Mouse (Mus musculus) large intestine, adult 2 months (tissue): ENCODE measurements around the gene Lbhd1. TPM values are rescaled to one million over a fixed set of nuclear protein-coding genes. Genes with fewer than 3 reads are reported as not detected.
A peak's percentile ranks its signal among the peaks of the same experiment; 100 is the strongest.

Source experiments
- DNase-seq: peaks from one replicate; pipeline ENCODE4 v3.0.0-alpha.2; 2012; ENCODE audit warnings: low read depth, low spot score
- WGBS: fragments of 180-500 bp; shearing (Covaris S2); methylation state at CpG from one replicate; pipeline ENCODE4 v1.1.7; 2018; 5-methylcytosine and 5-hydroxymethylcytosine counted together
- polyA plus RNA-seq: library from polyadenylated mRNA; depleted of rRNA; stranded (reverse); fragments of >200 nt; gene quantifications from 2 replicates; pipeline ENCODE4 v1.2.3, GENCODE M21; 2012

The Lbhd1 gene
- polyA plus RNA-seq, 1 experiment, result 2.2 TPM

GRCm38 (mm10) chr19:8899079-8899478 is 15.5 kb downstream of the Lbhd1 start:
- DNase-seq, result no peak
- WGBS, result 10% methylated on average over 3 of the region's 3 CpGs

GRCm38 (mm10) chr19:8903412-8903811 is 19.9 kb downstream of the Lbhd1 start:
- 92% methylated on average over 5 of the region's 5 CpGs for WGBS
- DNase-seq, result no peak

- 87% methylated on average over 6 of the region's 6 CpGs for WGBS
- DNase-seq, result no peak
Measured at GRCm38 (mm10) chr19:8908531-8908930, 25.0 kb downstream of the Lbhd1 start.

- DNase-seq, result no peak
- 94% methylated on average over 5 of the region's 5 CpGs for WGBS
Measured at GRCm38 (mm10) chr19:8911810-8912209, 28.3 kb downstream of the Lbhd1 start.

GRCm38 (mm10) chr19:8914212-8914611 is 30.7 kb downstream of the Lbhd1 start:
- DNase-seq, result no peak
- 96% methylated on average over 3 of the region's 3 CpGs for WGBS

GRCm38 (mm10) chr19:8919000-8919399 is 35.5 kb downstream of the Lbhd1 start:
- WGBS, result 84% methylated on average over 3 of the region's 3 CpGs
- no peak for DNase-seq

- WGBS, result 67% methylated on average over 6 of the region's 6 CpGs
- DNase-seq, result no peak
Measured at GRCm38 (mm10) chr19:8919684-8920072, 36.1 kb downstream of the Lbhd1 start.

GRCm38 (mm10) chr19:8920073-8920736 is 36.7 kb downstream of the Lbhd1 start, which contains the start of gene B3gat3:
TSS of gene B3gat3 (plus strand) at chr19:8920374.
- peak; percentile 83 for DNase-seq
- 2% methylated on average over 50 of the region's 50 CpGs for WGBS

- no peak for DNase-seq
- under 1% methylated on average over 6 of the region's 6 CpGs for WGBS
Measured at GRCm38 (mm10) chr19:8920836-8921291, 37.3 kb downstream of the Lbhd1 start.

GRCm38 (mm10) chr19:8921741-8922140 is 38.2 kb downstream of the Lbhd1 start:
- WGBS, result 60% methylated on average over 9 of the region's 9 CpGs

GRCm38 (mm10) chr19:8926766-8927165 is 43.2 kb downstream of the Lbhd1 start:
- DNase-seq, result no peak
- WGBS, result 83% methylated on average over 2 of the region's 2 CpGs

More at GRCm38 (mm10) chr19:8921741-8922140, 38.2 kb downstream of the Lbhd1 start:
- no peak for DNase-seq

- WGBS, result 92% methylated on average over 12 of the region's 12 CpGs
- DNase-seq, result no peak
Measured at GRCm38 (mm10) chr19:8927891-8928525, 44.5 kb downstream of the Lbhd1 start.

GRCm38 (mm10) chr19:8928689-8929223 is 45.2 kb downstream of the Lbhd1 start:
- 21% methylated on average over 16 of the region's 16 CpGs for WGBS
- DNase-seq, result no peak

- under 1% methylated on average over 71 of the region's 74 CpGs for WGBS
- DNase-seq, result peak; percentile 73
Measured at GRCm38 (mm10) chr19:8929224-8930088, 45.9 kb downstream of the Lbhd1 start, which contains the start of the genes Rom1 and Eml3. TSS of gene Rom1 (minus strand) at chr19:8929356. TSS of gene Eml3 (plus strand) at chr19:8929552.

- WGBS, result 3% methylated on average over 11 of the region's 11 CpGs
- DNase-seq, result no peak
Measured at GRCm38 (mm10) chr19:8930117-8930516, 46.6 kb downstream of the Lbhd1 start.

GRCm38 (mm10) chr19:8930771-8931170 is 47.2 kb downstream of the Lbhd1 start:
- 81% methylated on average over 7 of the region's 7 CpGs for WGBS
- DNase-seq, result no peak

- 70% methylated on average over 2 of the region's 2 CpGs for WGBS
- DNase-seq, result no peak
Measured at GRCm38 (mm10) chr19:8936736-8937135, 53.2 kb downstream of the Lbhd1 start.

GRCm38 (mm10) chr19:8940526-8941133 is 57.1 kb downstream of the Lbhd1 start:
- no peak for DNase-seq
- 77% methylated on average over 15 of the region's 15 CpGs for WGBS

- DNase-seq, result no peak
- 42% methylated on average over 10 of the region's 10 CpGs for WGBS
Measured at GRCm38 (mm10) chr19:8941136-8941514, 57.6 kb downstream of the Lbhd1 start.
